Mouse (Mus musculus): ENCODE measurements around the gene Wsb2.

Gene Wsb2

DNA sequence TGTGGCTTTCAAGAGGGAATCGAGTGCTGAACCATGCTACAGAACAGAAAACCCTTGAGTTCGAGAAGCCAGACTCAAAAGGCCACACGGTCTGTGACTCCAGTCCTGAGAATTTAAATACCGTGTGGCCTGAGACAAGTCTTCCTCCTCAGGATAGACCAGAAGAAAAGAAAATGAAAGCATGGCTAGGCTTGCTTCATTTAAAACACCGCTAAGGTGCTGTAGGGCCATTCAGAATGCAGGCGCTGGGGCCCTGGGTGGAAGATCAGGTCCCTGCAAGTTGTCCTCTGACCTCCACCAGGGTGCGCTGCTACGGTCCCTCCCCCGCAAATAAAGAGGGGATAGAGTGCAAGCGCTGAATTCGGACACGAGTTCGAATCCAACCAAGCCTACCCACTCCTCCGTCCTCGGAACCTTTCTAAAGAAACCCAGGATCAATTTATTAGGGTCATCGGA is 31.2 kb downstream of the Wsb2 start:
- CTCF ChIA-PET = no interaction called here

DNA sequence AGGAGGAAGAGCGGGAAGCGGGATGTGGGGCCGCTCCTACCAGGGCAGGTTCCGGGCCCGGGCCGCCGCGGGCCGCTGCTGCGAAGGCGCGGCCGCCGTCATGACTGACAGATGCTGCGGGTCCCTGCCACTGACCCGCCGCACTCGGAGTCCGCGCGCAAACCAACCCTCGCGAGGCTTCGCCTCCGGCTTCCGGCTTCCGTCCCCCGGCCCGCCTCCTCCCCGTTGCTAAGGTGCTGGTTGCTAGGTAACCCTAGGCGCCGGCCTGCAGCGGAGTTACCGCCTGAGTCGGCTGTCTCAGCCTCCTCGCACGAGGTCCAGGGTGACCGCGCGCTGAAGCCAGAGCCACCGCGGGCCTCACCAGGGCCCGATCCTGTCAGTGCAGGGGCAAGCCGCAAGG is 31.8 kb downstream of the Wsb2 start, which contains the start of gene Rfc5:
Gene Rfc5, minus strand, starts transcription at position 171 of the 400 bp plus-strand sequence.
- CTCF ChIA-PET = no interaction called here

DNA sequence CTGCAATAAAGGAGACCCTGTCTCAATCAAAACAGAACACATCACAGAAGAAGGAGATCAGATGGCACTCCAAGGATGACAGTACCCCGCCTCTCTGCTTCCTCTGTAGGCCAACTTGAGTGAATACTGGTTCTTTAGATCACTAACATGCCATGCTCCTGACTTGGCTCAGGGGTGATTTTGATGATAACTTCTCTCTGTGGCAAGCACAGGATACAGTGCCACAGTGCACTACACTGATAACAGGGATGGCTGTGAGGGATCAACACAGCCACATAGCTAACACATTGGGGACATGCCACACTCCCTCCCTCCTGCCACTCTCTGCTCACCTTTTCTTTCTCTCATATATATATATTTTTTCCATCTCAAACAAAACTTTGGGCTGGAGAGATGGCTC is 33.8 kb downstream of the Wsb2 start:
- CTCF ChIA-PET = interaction anchor here (0.5 kb wide), 1 partner anchor 112 kb away, joined by 6 read pairs; no protein-coding TSS in a partner anchor

DNA sequence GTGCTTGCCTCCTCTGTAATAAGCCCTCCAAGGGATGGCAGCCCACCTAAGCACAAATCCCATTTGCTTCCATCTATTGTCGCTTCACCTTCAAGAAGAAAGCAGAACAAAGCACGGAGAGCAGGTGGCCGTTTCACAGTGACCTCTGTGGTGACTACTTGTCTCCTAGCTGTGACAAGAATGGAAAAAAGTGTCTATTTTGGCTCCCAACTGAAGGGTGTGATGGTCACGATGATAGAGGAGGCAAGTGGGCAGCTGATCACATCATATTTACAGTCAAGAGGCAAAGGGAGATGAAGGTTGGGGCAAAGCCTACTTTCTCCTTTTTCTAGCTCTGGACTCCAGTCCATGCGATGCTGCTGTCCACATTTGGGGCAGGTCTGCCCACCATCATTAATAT is 38.7 kb downstream of the Wsb2 start:
- CTCF ChIA-PET = interaction anchor here (0.5 to 0.7 kb wide), 3 partner anchors 84 to 327 kb away, joined by 3 to 5 read pairs (median 3); no protein-coding TSS in a partner anchor

DNA sequence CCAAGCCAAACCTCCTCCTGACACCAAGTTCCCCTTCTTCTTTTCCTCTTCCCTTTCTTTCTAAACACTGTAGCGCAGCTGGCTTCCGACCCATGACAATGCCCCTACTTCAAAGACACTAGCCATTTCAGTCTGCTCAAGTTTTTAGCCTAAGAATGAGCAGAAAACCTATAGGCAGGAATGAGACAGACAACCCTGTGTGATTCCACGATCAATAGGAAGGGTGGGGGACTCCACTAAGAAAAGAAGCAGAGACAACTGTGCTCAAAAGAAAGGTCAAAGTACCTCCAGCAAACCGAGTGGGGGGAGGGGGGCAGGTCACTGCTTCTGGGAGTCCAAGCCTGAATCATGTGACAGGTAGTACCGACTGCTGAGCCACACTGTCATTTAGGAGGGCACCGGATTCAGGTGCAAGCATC is 39.5 kb downstream of the Wsb2 start:
- CTCF ChIA-PET = interaction anchor here (0.6 to 0.8 kb wide), 3 partner anchors 39 to 1820 kb away, joined by 3 read pairs; partner anchors contain the start of gene Wsb2

DNA sequence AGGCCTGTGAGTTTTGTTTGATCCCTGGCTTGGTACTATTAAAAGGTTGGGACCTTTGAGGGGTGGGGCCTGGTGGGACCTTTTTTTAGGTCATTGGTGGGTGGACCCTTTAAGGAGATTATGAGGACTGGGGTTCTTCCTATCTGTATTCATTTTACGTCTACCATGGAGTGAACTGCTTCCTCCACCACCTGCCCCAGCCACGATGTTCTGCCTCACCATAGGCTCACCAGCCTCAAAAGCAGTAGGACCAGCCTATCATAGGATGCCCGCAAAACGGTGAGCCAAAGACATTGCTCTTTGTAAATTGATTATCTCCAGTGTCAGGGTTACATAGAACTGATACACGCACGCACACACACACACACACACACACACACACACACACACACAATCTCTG is 40.3 kb downstream of the Wsb2 start:
- CTCF ChIA-PET = interaction anchor here (0.8 kb wide), 1 partner anchor 40 kb away, joined by 3 read pairs; the partner anchor contains the start of gene Wsb2

DNA sequence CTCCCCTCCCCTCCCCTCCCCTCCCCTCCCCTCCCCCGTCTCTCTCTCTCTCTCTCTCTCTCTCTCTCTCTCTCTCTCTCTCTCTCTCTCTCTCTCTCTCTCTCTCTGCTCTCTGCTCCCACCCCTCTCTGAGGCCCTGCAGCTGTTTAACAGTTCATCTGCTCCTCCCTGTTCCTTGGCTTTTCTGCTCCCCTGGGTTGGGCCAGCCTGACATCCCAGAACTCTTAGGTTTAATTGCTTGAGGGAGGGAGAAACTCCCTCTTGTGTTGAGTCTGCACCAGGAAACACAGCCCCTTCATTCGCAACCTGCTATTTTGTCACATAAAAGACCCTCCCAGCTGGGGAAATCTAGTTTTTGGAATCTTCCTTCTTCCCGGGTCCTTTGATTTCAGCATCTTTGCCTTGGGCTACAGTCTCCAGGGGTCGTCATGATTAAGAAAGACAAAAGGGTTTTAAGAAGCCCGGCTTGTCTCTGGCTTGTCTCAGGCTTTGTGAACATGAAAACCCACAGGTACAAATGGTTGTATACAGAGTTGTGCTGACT is 41.0 kb downstream of the Wsb2 start:
- CTCF ChIA-PET = no interaction called here

DNA sequence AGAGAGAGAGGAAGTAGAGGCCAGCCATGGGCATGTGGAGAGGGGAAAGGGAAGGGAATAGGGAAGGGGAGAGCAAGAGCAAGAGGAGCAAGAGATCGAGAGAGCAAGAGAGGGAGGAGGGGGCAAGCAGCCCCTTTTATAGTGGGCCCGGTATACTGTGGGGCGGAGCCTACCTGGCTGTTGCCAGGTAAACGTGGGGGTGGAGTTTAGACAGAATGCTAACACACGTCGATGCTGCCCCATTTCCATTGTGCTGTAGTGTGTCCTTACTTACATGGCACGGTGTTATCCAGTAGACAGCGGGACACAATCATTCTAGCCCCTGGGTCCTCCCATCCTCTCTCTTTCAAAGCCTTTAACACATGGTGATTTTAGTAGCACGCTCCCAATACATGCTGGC is 42.2 kb downstream of the Wsb2 start:
- CTCF ChIA-PET = no interaction called here

DNA sequence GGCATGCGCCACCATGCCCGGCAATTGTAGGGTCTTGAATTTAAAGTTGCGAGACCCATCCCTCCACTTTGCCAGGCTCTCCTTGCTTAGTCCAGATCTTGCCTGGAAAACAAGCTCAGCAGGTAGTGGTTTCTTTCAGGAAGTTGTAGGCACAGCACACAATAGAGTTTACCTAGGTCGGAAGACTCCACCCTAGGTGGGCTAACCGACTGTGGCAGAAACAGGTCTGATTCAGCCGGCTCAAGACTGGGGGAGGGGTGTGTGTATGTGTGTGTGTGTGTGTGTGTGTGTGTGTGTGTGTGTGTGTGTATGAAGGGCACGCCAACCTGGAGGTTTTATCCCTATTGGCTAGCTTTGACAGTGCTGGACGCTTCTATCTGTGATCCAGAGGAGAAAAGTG is 46.5 kb downstream of the Wsb2 start:
- CTCF ChIA-PET = no interaction called here

DNA sequence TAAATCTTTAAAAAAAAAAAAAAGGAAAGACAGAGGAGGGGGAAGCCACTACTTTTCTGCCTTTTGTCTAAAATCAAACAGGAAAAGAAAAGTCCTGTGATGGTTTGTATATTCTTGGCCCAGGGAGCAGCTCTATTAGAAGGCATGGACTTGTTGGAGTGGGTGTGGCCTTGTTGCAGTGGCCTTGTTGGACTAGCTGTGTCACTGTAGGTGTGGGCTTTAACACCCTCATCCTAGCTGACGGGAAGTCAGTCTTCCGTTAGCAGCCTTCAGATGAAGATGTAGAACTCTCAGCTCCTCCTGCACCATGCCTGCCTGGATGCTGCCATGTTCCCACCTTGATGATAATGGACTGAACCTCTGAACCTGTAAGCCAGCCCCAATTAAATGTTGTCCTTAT is 47.6 kb downstream of the Wsb2 start:
- CTCF ChIA-PET = interaction anchor here (0.7 kb wide), 1 partner anchor 90 kb away, joined by 10 read pairs; no protein-coding TSS in a partner anchor

DNA sequence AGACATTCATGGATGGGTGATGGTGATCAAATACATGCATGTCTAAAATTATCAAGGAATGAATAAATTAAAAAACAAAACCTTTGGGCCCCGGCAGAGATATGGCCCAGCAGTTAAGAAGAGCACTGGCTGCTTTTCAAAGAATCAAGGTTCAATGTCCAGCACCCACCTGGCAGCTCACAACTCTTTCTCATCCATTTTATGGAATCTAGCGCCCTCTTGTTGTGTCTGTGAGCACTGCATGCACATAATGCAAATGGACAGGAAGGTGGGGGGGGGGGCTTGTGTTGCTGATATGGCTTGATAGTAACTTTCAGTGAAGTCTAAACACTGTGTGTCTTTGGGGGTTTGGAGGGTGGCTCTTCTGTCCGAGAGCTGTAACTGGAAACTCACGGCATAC is 51.1 kb downstream of the Wsb2 start:
- CTCF ChIA-PET = interaction anchor here (0.6 to 0.7 kb wide), 3 partner anchors 11 to 1039 kb away, joined by 3 to 4 read pairs (median 4); no protein-coding TSS in a partner anchor

DNA sequence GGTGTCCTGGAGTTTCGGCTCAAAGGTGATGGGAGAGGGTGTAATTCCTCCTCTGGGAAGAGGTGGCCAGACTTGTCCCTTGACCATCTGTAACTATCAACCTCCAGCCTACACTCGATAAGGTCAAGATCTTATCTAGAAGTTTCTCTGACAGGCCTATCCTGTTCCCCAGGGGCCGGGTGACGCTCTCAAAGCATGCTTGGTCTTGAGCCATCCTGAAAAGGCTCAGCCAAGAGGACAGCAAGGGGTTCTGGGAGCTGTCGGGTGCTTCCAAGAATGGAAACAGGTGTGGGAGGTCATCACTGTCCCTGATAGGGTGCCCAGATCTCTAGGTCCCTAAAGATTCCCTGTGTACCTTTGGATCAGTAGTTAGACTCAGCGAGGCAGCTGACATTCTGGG is 52.3 kb downstream of the Wsb2 start:
- CTCF ChIA-PET = interaction anchor here (0.6 to 0.7 kb wide), 2 partner anchors 23 to 316 kb away, joined by 9 to 22 read pairs; no protein-coding TSS in a partner anchor

DNA sequence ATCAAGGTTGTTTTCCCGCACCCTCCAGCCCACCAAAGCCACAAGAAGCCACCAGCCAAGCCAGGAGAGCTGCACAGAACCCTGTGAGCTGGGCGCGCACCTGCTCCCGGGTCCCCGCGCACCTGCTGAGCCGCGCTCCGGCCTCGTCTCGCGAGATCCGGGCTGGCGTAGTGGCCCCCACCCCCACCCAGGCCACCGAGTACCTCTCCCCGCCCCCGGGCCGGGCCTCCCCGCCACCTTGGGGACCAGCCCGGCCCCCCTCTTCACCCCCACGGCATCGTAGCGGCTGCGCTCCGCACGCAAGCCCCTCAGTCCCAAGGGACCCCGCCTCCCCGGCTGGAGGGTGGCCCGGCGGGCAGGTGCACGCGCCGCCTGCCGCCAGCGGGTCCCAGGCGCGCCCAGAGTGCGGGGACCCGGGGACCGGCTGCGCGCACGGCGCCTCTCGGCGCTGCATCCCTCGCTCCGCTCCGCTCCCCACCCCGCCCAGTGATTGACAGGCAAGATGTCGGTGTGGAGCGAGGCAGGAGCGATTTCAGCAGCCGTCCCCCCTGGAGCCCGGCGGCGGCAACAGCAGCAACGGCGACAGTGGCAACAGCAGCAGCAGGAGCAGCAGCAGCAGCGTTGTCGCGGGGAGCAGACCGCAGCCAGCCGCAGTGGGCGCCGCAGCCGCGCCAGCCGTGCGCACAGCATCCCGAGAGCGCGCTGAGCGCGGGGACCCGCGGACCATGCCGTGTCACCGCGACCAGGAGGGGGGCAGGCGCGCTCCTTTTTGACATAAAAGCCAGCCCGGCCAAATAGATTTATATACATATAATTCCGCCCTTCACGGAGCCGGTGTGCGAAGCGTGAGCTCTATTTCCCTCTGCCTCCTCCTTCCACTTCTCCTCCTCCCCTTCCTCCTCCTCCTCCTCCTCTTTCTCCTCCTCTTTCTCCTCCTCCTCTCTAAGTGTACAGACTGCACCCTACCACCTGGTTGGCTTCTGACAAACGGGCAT is 56.7 kb downstream of the Wsb2 start, which contains the start of gene Ksr2:
Gene Ksr2, plus strand, starts transcription at position 494 of the 995 bp plus-strand sequence.
- CTCF ChIA-PET = no interaction called here

DNA sequence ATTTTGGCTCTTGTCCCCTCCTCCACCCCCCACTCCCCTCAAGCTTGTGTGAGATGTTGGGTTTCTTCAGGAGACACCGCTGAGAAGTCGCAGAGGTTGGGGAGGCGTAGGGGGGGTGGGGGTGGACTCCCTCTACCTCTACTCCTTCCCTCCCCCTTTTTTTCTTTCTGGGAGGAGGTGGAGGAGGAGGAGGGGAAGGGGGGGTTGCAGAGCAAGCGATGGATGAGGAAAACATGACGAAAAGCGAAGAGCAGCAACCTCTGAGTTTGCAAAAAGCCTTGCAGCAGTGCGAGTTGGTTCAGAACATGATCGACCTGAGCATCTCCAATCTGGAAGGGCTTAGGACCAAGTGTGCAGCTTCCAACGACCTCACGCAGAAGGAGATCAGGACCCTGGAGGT is 57.5 kb downstream of the Wsb2 start:
- CTCF ChIA-PET = no interaction called here

DNA sequence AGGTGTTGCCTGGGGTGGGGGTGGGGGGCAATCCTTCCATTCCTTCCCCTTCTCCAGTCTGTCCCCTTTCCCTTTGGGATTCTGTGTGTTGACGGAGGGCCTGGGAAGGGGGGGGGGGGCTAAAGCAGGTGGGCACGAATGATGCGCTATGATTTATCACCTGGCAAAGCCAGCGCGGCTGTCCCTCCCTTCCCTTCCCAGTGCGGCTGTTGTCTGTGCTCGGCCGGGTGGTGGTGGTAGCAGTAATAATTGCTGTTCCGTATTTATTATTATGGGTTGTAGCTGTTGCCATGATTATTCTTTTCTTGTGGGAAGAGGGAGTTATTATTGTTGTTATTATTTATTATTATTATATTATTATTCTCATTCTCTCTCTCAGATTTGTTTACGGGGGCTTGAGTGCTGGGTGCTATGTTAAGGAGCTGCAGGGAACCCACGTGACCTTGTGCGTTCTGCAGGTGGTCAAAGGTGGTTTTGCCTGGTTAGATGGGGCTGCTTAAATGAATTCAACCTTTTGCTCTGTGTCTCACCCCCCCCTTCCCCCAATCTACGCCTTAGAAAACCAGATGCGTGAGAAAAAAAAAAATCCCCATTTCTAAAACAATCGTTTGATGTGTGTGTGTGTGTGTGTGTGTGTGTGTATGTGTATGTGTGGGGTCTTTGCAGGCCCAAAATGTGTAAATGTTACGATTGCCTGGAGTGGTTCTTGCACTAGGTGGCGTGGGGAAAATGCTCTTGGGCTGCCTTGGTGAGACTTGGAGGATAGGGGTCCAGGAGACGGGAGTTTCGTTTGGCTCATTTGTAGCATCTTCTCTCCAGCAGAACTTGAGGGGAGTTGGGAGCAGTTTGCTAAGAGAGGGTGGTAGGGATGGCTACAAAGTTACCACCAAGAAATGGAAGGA is 58.2 kb downstream of the Wsb2 start:
- CTCF ChIA-PET = no interaction called here

DNA sequence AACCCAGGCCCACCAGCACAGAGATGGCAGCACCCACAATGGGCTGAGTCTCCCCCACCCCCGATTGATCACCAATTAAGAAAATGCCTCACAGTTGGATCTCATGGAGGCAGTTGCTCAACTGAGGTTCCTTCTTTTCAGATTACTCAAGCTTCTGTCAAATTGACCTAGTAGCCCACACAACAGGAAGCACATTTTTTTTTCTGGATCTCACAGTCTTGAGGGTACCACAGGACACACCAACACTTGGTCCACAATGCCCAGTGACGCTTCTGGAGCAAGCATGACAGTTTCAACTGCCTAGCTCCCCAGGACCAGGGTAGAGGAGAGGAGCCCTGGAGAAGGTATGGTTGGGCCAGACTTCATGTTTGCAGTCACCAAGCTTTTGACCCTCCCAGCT is 60.3 kb downstream of the Wsb2 start:
- CTCF ChIA-PET = no interaction called here

Measured in spleen, embryonic (tissue).